Mouse (Mus musculus): ENCODE results near the gene Zfp536. TPM values are rescaled to one million over a fixed set of nuclear protein-coding genes. Genes with fewer than 3 reads are reported as not detected.

Gene Zfp536
- polyA plus RNA-seq, 1 experiment from 2014 or later = 2.8 TPM

DNA sequence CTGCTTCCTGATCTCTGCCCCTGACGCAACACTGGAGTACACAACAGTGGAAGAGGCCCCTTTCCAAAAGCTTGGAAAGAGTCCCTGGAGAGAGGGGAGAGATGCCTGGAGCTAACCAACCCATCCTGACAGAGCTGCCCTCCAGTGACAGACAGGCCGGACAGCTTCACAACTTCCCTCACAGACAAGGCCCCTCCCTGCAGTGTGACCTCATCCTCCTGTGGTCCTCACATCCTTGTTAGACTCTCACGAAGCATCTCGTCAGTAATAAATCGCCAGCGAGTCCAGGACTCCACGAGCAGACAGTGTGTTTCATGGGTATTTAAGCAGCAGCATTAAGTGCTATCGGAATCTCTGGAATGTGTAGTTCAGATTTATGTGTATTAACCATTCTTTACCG, 207.4 kb downstream of the Zfp536 start:
- no peak overlapping the region for H3K9ac ChIP-seq (ENCODE audit: low read depth, low read length)
- no peaks in the 10 kb centered on the region for H3K9me3 ChIP-seq (replicated peaks; ENCODE audit: control insufficient read depth, low read length)
- H3K4me1 ChIP-seq (ENCODE audit: control insufficient read depth, insufficient read depth, low read length) = peaks cover 8% of the 10 kb centered on the region; the same call in 1 of the 2 replicates
- peaks cover 3% of the 10 kb centered on the region; the same call in 1 of the 2 replicates for H3K27me3 ChIP-seq (ENCODE audit: control insufficient read depth, insufficient read depth, low read length)
- H3K4me2 ChIP-seq = no peak overlapping the region
- no peak for ATAC-seq (replicated peaks; ENCODE audit: insufficient number of reproducible peaks, low FRiP score, low TSS enrichment)
- 36% methylated on average over 9 of the region's 9 CpGs for WGBS (ENCODE audit: insufficient replicate concordance)
- no peak overlapping the region for H3K27ac ChIP-seq (ENCODE audit: low read depth, low read length)
- no peaks in the 10 kb centered on the region for H3K36me3 ChIP-seq (ENCODE audit: control insufficient read depth, insufficient read depth, low read length)
- no peak overlapping the region for H3K4me3 ChIP-seq (ENCODE audit: low read depth, low read length)

GRCm38 (mm10) chr7:37565371-37565770, 208.1 kb downstream of the Zfp536 start:
- Histone ChIP-seq H3K4me1 (ENCODE audit: control insufficient read depth, insufficient read depth, low read length) (peaks cover 8% of the 10 kb centered on the region; the same call in 1 of the 2 replicates), H3K27me3 (ENCODE audit: control insufficient read depth, insufficient read depth, low read length) (peaks cover 3% of the 10 kb centered on the region; the same call in 1 of the 2 replicates), H3K27ac (ENCODE audit: low read depth, low read length) (no peak overlapping the region), H3K4me2 (no peak overlapping the region), H3K9ac (ENCODE audit: low read depth, low read length) (no peak overlapping the region), H3K9me3 (replicated peaks; ENCODE audit: control insufficient read depth, low read length) (no peaks in the 10 kb centered on the region), H3K36me3 (ENCODE audit: control insufficient read depth, insufficient read depth, low read length) (no peaks in the 10 kb centered on the region), H3K4me3 (ENCODE audit: low read depth, low read length) (no peak overlapping the region)
- 76% methylated on average over 8 of the region's 8 CpGs for WGBS (ENCODE audit: insufficient replicate concordance)
- ATAC-seq (replicated peaks; ENCODE audit: insufficient number of reproducible peaks, low FRiP score, low TSS enrichment) = no peak

DNA sequence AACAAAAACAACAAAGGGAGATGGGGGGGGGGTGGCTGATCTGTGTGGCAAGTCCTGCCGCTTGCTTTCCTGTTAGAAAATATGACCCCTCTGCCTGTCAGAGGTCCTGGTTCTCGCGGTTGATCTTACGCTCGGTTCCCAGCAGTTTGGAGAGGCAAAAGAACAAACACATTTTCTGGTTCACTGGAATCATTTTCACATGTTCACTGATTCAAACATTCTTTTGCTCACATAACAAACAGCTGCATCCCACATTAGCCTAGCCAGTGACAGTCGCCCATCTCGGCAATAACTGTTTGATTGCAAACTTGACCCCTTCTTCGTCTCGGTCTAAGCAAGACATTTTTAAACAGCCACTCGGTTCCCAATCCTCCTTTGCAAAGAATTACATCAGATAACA, 208.8 kb downstream of the Zfp536 start:
- no peak overlapping the region for H3K4me2 ChIP-seq
- H3K9ac ChIP-seq (ENCODE audit: low read depth, low read length) = no peak overlapping the region
- no peaks in the 10 kb centered on the region for H3K36me3 ChIP-seq (ENCODE audit: control insufficient read depth, insufficient read depth, low read length)
- ATAC-seq (replicated peaks; ENCODE audit: insufficient number of reproducible peaks, low FRiP score, low TSS enrichment) = no peak
- H3K4me1 ChIP-seq (ENCODE audit: control insufficient read depth, insufficient read depth, low read length) = peaks cover 8% of the 10 kb centered on the region; the same call in 1 of the 2 replicates
- H3K27me3 ChIP-seq (ENCODE audit: control insufficient read depth, insufficient read depth, low read length) = peaks cover 3% of the 10 kb centered on the region; the same call in 1 of the 2 replicates
- H3K4me3 ChIP-seq (ENCODE audit: low read depth, low read length) = no peak overlapping the region
- H3K9me3 ChIP-seq (replicated peaks; ENCODE audit: control insufficient read depth, low read length) = no peaks in the 10 kb centered on the region
- no peak overlapping the region for H3K27ac ChIP-seq (ENCODE audit: low read depth, low read length)
- 53% methylated on average over 10 of the region's 10 CpGs for WGBS (ENCODE audit: insufficient replicate concordance)

DNA sequence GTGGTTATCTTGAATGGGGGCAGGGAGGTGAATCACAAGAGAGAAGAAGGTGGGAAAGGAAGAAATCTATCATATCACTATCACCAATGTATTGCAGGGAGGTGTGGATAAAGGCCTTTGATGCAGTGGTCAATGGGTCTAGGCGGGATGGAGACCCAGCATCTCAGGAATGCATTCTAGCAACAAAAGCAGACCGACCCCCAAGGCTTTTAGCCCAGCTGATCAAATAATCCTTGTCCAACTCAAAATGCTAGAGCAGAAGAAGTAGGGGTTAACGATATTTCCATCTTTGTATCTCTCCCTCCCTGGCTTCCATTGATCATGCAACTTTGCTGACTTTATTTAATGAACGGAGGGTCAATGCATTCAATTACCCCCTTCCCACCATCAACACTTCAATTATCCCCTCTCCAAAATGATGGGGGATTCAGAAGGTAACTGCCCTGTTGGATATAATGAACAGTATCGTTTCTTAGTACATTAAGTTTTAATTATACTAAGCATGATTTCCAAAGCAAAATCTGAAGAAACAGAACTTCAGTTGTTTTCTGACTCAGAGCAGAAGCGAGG, 209.5 kb downstream of the Zfp536 start:
- WGBS (ENCODE audit: insufficient replicate concordance) = 46% methylated on average over 6 of the region's 6 CpGs
- Histone ChIP-seq H3K27me3 (ENCODE audit: control insufficient read depth, insufficient read depth, low read length) (no peaks in the 10 kb centered on the region), H3K4me2 (no peak overlapping the region), H3K9ac (ENCODE audit: low read depth, low read length) (no peak overlapping the region), H3K4me3 (ENCODE audit: low read depth, low read length) (no peak overlapping the region), H3K4me1 (ENCODE audit: control insufficient read depth, insufficient read depth, low read length) (peaks cover 7% of the 10 kb centered on the region; the same call in 1 of the 2 replicates), H3K27ac (ENCODE audit: low read depth, low read length) (no peak overlapping the region), H3K9me3 (replicated peaks; ENCODE audit: control insufficient read depth, low read length) (no peaks in the 10 kb centered on the region), H3K36me3 (ENCODE audit: control insufficient read depth, insufficient read depth, low read length) (no peaks in the 10 kb centered on the region)
- no peak for ATAC-seq (replicated peaks; ENCODE audit: insufficient number of reproducible peaks, low FRiP score, low TSS enrichment)

DNA sequence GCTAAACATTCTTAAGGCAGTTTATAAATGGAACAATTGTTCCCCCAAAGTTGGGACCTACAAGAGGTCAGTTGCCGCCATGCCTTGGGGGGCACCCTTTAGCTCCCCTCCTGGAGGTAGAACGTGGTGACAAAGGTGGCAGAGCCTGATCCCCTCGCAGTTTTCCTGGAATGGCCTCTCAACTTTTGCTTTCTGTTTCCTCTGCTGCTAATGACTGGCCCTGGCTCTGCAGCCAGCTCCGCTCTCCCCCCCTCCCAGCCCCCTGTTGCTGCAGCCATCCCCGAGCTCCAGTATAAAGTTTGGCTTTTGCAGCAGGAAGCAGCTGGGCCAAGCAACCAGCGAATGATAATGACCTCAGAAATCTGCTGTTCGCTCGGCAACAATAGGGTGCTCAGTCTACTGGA, 210.3 kb downstream of the Zfp536 start:
- Histone ChIP-seq H3K9ac (ENCODE audit: low read depth, low read length) (no peak overlapping the region), H3K4me3 (ENCODE audit: low read depth, low read length) (0 out of 2 replicates have a peak overlapping the region, but pooled peaks have one; percentile 10), H3K9me3 (replicated peaks; ENCODE audit: control insufficient read depth, low read length) (no peaks in the 10 kb centered on the region), H3K4me2 (peak overlapping the region; percentile 53), H3K36me3 (ENCODE audit: control insufficient read depth, insufficient read depth, low read length) (no peaks in the 10 kb centered on the region), H3K4me1 (ENCODE audit: control insufficient read depth, insufficient read depth, low read length) (peaks cover 5% of the 10 kb centered on the region; the same call in 1 of the 2 replicates), H3K27me3 (ENCODE audit: control insufficient read depth, insufficient read depth, low read length) (no peaks in the 10 kb centered on the region), H3K27ac (ENCODE audit: low read depth, low read length) (no peak overlapping the region)
- WGBS (ENCODE audit: insufficient replicate concordance) = 13% methylated on average over 8 of the region's 8 CpGs
- ATAC-seq (replicated peaks; ENCODE audit: insufficient number of reproducible peaks, low FRiP score, low TSS enrichment) = 0 out of 2 replicates have a peak, but pooled peaks have one; percentile 52

GRCm38 (mm10) chr7:37562505-37562904, 210.9 kb downstream of the Zfp536 start:
- Histone ChIP-seq H3K36me3 (ENCODE audit: control insufficient read depth, insufficient read depth, low read length) (no peaks in the 10 kb centered on the region), H3K9me3 (replicated peaks; ENCODE audit: control insufficient read depth, low read length) (no peaks in the 10 kb centered on the region), H3K27me3 (ENCODE audit: control insufficient read depth, insufficient read depth, low read length) (no peaks in the 10 kb centered on the region), H3K9ac (ENCODE audit: low read depth, low read length) (no peak overlapping the region), H3K4me1 (ENCODE audit: control insufficient read depth, insufficient read depth, low read length) (peaks cover 5% of the 10 kb centered on the region; the same call in 1 of the 2 replicates), H3K4me3 (ENCODE audit: low read depth, low read length) (no peak overlapping the region), H3K4me2 (peak overlapping the region; percentile 53), H3K27ac (ENCODE audit: low read depth, low read length) (no peak overlapping the region)
- 72% methylated on average over 7 of the region's 7 CpGs for WGBS (ENCODE audit: insufficient replicate concordance)
- no peak for ATAC-seq (replicated peaks; ENCODE audit: insufficient number of reproducible peaks, low FRiP score, low TSS enrichment)

DNA sequence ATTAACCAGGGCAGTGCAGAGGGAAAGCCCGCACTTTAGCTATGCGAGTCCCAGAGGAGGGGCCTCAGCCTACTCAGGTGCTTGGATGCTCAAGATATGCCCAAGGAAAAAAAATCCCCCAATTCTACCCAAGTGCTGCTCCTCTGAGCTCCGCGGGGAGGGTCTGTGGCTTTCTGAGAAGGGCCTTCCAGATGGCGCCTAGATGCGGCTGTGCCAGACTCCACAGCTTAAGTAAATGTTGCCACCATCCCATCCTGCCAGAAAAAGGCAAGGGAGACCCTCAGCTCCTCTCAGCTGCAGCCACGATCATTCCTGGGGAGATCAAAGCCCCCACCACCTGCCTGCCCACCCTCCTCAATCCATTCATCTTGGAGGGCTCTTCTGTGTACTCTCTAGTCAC, 212.9 kb downstream of the Zfp536 start:
- 67% methylated on average over 7 of the region's 7 CpGs for WGBS (ENCODE audit: insufficient replicate concordance)
- H3K4me2 ChIP-seq = no peak overlapping the region
- H3K4me1 ChIP-seq (ENCODE audit: control insufficient read depth, insufficient read depth, low read length) = no peaks in the 10 kb centered on the region
- no peak overlapping the region for H3K9ac ChIP-seq (ENCODE audit: low read depth, low read length)
- no peaks in the 10 kb centered on the region for H3K36me3 ChIP-seq (ENCODE audit: control insufficient read depth, insufficient read depth, low read length)
- no peak overlapping the region for H3K4me3 ChIP-seq (ENCODE audit: low read depth, low read length)
- no peaks in the 10 kb centered on the region for H3K9me3 ChIP-seq (replicated peaks; ENCODE audit: control insufficient read depth, low read length)
- no peak for ATAC-seq (replicated peaks; ENCODE audit: insufficient number of reproducible peaks, low FRiP score, low TSS enrichment)
- no peaks in the 10 kb centered on the region for H3K27me3 ChIP-seq (ENCODE audit: control insufficient read depth, insufficient read depth, low read length)
- no peak overlapping the region for H3K27ac ChIP-seq (ENCODE audit: low read depth, low read length)

- no peaks in the 10 kb centered on the region for H3K9me3 ChIP-seq (replicated peaks; ENCODE audit: control insufficient read depth, low read length)
- H3K36me3 ChIP-seq (ENCODE audit: control insufficient read depth, insufficient read depth, low read length) = no peaks in the 10 kb centered on the region
- no peak overlapping the region for H3K9ac ChIP-seq (ENCODE audit: low read depth, low read length)
- H3K4me3 ChIP-seq (ENCODE audit: low read depth, low read length) = no peak overlapping the region
- no peaks in the 10 kb centered on the region for H3K27me3 ChIP-seq (ENCODE audit: control insufficient read depth, insufficient read depth, low read length)
- no peaks in the 10 kb centered on the region for H3K4me1 ChIP-seq (ENCODE audit: control insufficient read depth, insufficient read depth, low read length)
- no peak for ATAC-seq (replicated peaks; ENCODE audit: insufficient number of reproducible peaks, low FRiP score, low TSS enrichment)
- no peak overlapping the region for H3K4me2 ChIP-seq
- 47% methylated on average over 3 of the region's 3 CpGs for WGBS (ENCODE audit: insufficient replicate concordance)
- no peak overlapping the region for H3K27ac ChIP-seq (ENCODE audit: low read depth, low read length)
Measured at GRCm38 (mm10) chr7:37559851-37560250, 213.6 kb downstream of the Zfp536 start.

GRCm38 (mm10) chr7:37559341-37559740, 214.1 kb downstream of the Zfp536 start:
- Histone ChIP-seq H3K4me3 (ENCODE audit: low read depth, low read length) (no peak overlapping the region), H3K4me1 (ENCODE audit: control insufficient read depth, insufficient read depth, low read length) (no peaks in the 10 kb centered on the region), H3K27me3 (ENCODE audit: control insufficient read depth, insufficient read depth, low read length) (no peaks in the 10 kb centered on the region), H3K9ac (ENCODE audit: low read depth, low read length) (no peak overlapping the region), H3K9me3 (replicated peaks; ENCODE audit: control insufficient read depth, low read length) (no peaks in the 10 kb centered on the region), H3K36me3 (ENCODE audit: control insufficient read depth, insufficient read depth, low read length) (no peaks in the 10 kb centered on the region), H3K4me2 (no peak overlapping the region), H3K27ac (ENCODE audit: low read depth, low read length) (no peak overlapping the region)
- WGBS (ENCODE audit: insufficient replicate concordance) = 73% methylated on average over 6 of the region's 6 CpGs
- no peak for ATAC-seq (replicated peaks; ENCODE audit: insufficient number of reproducible peaks, low FRiP score, low TSS enrichment)
